Mouse (Mus musculus): ENCODE measurements around the gene Eif4g1.

DNA sequence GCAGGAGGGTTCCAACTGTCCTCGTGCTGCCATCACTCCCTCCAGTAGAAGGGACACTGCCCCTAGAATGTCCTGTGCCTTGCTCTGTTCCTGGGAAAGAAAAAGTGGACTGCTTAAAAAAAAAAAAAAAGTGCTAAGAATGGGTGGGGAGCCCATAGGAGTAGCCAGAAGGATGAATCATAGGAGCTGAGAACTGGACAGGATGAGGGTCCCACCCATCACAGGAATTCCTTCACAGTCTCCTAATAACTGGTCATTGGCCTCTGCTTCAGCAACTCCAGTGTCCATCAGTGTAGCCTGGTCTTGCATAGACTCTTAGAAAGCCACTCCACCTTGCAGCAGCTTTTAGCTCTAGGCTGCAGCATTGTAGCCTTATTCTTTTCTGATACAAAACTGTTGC, 58.3 kb downstream of the Eif4g1 start:
- TF ChIP-seq CTCF (IDR thresholded peaks at IDR 0.05; ENCODE audit: extremely low read depth, insufficient read length, insufficient replicate concordance, low read depth, low read length) (no peak), POLR2A (IDR thresholded peaks at IDR 0.05; ENCODE audit: low read depth, low read length) (no peak)
